Mouse (Mus musculus): ENCODE results near the gene Ccdc183.

- no peak for TF ChIP-seq CTCF (IDR thresholded peaks at IDR 0.05; ENCODE audit: low read depth)
- no peak for TF ChIP-seq EP300 (IDR thresholded peaks at IDR 0.05; ENCODE audit: low read depth)
These were observed 16.1 kb upstream of the Ccdc183 start for GRCm38 (mm10) chr2:25633616-25634015.
